Mouse (Mus musculus): Measurements from ENCODE around the gene Pdia4.

DNA sequence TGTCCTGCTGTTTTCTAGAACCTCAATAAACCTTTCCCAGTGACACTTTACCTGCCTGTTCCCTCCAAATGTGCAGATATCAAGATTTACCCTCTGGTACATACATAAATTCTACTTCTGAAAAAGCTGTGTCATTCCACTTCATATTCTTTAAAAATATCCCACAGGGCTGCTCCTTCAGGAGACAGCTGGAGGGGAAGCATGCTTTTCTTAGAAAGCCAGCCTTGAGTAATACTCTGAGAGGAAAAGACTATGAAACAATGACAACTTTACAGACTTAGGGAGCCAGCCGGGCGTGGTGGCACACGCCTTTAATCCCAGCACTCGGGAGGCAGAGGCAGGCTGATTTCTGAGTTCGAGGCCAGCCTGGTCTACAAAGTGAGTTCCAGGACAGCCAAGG, 4.7 kb downstream of the Pdia4 start:
- TF ChIP-seq CTCF (IDR thresholded peaks at IDR 0.05; ENCODE audit: control insufficient read depth, insufficient read depth, insufficient read length) (no peak), USF1 (IDR thresholded peaks at IDR 0.05; ENCODE audit: low read depth) (no peak), MYOD1 (IDR thresholded peaks at IDR 0.05; ENCODE audit: control insufficient read depth, insufficient read length, low read depth) (no peak), MAX (IDR thresholded peaks at IDR 0.05) (no peak), CEBPB (IDR thresholded peaks at IDR 0.05; ENCODE audit: low read depth) (no peak)
